Mouse (Mus musculus) olfactory bulb, adult 2 months (tissue): ENCODE data around the gene Majin. TPM values are rescaled to one million over a fixed set of nuclear protein-coding genes. Genes with fewer than 3 reads are reported as not detected.

Experiments
- H3K27ac ChIP-seq: fragments of 200-500 bp; 2 replicates; pipeline ENCODE4 v1.5.1; 2012; ENCODE audit warnings: low read depth, low read length; ENCODE audit not compliant: insufficient read depth
- H3K4me1 ChIP-seq: fragments of 200-500 bp; 2 replicates; pipeline ENCODE4 v1.6.1; 2012; ENCODE audit warnings: low read length; ENCODE audit not compliant: control insufficient read depth, insufficient read depth
- H3K4me3 ChIP-seq: fragments of 200-500 bp; 2 replicates; pipeline ENCODE4 v1.5.1; 2012; ENCODE audit warnings: mild to moderate bottlenecking, low read depth, low read length, moderate library complexity; ENCODE audit not compliant: insufficient read depth
- CTCF ChIP-seq: fragments of 200-500 bp; IDR thresholded peaks from 2 replicates; pipeline ENCODE4 v1.5.1; 2012; ENCODE audit warnings: low read depth, mild to moderate bottlenecking, low read length, moderate library complexity; ENCODE audit not compliant: insufficient read depth
- POLR2A ChIP-seq: fragments of 200-500 bp; IDR thresholded peaks from 2 replicates; pipeline ENCODE4 v1.6.1; 2012; ENCODE audit warnings: mild to moderate bottlenecking, low read depth, low read length, moderate library complexity; ENCODE audit not compliant: insufficient read depth
- WGBS: fragments of 180-500 bp; shearing (Covaris S2); methylation state at CpG from one replicate; pipeline ENCODE4 v1.1.7; 2018; 5-methylcytosine and 5-hydroxymethylcytosine counted together
- polyA plus RNA-seq: library from polyadenylated mRNA; stranded (reverse); fragments of >200 nt; gene quantifications from 2 replicates; pipeline ENCODE4 v1.2.4, GENCODE M21; 2012; ENCODE audit warnings: low replicate concordance; ENCODE audit not compliant: missing spikeins, insufficient read depth, insufficient read length

Majin gene
- polyA plus RNA-seq, 1 experiment: not detected

DNA sequence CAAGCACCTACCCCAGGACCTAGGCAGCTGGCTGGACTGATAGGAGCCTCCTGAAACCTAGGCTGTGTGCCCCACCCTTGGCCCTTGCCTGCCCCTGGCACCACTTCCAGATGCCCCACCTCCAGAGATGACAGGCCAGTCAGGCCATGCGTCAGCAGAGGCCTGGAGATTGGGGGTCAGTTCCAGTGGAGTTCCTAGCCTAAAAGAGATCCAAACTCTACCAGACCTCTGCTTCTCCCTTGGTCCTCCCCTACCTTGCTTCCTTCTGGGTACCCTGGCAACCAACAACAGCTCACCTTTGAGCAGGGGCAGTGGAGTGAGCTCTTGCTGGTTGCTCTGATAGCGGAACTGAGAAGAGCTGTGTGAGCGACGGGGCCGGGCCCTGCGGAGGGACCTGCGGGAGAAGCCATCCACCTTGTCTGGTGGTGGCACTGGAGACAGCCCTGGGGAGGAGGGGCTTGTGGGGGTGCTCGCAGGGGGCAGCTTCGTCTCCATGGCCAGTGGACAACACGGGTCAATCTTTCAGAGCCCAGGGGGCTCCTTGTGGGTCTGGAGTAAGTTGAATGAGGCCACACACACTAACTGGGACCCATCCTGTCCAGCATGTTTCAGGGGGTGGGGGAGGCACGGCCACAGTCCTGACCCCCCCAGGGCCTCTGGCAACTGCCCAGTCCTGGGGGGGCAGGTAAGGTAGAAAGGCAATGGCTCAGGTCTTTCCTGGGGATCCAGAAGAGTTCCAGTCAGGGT is 50.3 kb downstream of the Majin start:
- no peak for TF ChIP-seq CTCF
- no peak for TF ChIP-seq POLR2A
- H3K4me3 ChIP-seq: peak overlapping the region; percentile 77
- 68% methylated on average over 11 of the region's 11 CpGs for WGBS
- H3K27ac ChIP-seq: no peak overlapping the region
- H3K4me1 ChIP-seq: peaks cover 25% of the 10 kb centered on the region

DNA sequence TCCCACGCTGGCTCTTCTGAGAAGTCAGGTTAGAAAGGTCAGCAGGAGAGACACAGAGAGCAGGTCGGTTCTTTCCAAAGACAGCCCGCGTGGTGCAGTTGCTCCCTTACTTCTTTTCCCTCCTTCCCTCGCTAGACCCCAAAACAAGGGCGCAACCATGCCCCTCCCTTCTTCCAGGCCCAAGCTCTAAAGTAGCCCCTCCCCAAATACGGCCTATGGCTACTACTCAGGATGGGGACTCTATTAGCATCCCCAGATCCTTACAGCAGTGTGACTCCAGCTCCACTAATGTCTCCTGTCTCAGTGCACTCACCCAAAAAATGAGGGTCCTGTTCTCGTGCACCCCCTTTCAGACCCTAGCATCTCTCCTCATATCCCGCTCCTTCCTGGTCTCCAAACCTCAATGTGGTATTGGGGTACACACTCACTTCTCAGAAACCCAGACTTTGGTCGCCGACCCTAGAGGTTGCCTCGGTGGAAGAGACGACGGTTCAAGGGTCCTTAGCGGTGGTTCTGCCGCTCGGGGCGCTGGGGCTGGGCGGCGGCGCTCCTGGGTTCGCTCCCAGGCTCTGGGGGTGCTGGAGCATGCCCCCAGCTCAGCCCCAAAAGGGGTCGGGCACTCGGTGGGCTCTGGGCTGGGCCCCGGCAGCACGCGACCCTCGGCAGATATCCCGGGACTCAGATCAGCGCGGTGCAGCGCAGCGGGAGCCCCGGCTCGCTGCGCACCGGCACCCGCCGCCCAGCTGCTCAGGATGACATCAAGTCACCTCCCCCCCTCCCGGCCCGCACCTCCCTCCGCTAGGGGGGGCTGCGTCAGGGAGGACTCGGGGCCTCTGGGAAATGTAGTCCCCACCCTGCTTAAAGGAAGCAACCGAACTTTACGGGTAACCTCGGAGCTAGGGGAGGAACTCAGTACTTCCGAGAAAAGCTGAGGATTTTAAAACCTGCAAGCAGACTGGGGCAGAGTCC is 51.2 kb downstream of the Majin start, which contains the start of gene Ppp2r5b:
Ppp2r5b (minus strand) TSS at position 789 of the 969 bp plus-strand sequence.
- peak within 1 kb of the TSS; percentile 99 for H3K27ac ChIP-seq
- H3K4me1 ChIP-seq: peaks cover 25% of the 10 kb centered on the region
- H3K4me3 ChIP-seq: peak within 1 kb of the TSS; percentile 77
- no peak for TF ChIP-seq CTCF
- TF ChIP-seq POLR2A: peak; percentile 65; the same call in 1 of the 2 replicates
- WGBS: 1% methylated on average over 48 of the region's 48 CpGs

DNA sequence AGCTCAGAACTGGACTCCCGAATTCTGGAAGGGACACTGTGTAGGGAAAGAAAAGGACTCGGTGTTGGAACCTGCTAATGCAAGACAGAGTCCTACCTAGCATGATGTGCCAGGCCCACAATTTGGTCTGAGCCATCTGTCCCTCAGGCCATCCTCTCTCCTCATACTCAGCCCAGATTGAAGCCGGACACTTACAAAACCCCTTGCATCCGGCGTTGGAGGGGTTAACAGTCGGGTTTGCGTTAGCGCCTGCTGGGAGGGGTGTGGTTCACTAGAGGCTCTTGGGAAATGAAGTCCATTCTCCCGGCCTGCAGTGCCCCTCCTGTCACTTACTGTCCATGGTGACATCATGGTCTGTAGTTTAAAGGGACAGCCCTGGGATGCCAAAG is 51.9 kb downstream of the Majin start:
- TF ChIP-seq CTCF (no peak), POLR2A (no peak)

DNA sequence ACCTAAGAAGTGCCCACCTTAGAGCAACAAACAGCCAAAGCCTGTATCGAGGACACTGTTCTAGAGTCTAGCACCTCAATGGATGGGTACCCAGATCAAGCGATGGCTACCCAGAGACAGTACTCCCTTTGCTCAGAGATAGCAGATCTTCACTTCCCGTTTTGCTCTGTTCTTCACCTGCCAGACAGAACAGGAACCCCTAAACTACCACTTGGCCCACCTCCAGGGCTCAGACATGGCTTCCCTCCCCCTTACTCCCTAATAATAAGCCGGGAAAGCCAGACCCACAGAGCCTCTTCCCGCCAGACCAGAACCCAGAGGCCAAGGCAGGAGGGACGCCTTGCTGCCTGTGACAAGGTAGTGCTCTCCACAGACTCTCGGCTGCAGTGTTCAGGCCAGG is 52.7 kb downstream of the Majin start:
- 67% methylated on average over 7 of the region's 7 CpGs for WGBS
- Histone ChIP-seq H3K4me1 (peaks cover 25% of the 10 kb centered on the region), H3K4me3 (no peak overlapping the region), H3K27ac (no peak overlapping the region)
- TF ChIP-seq CTCF (no peak), POLR2A (no peak)

More for the DNA sequence above, 51.9 kb downstream of the Majin start:
- peak overlapping the region; percentile 99 for H3K27ac ChIP-seq
- H3K4me3 ChIP-seq: peak overlapping the region; percentile 77
- WGBS: 0% methylated on average over 9 of the region's 9 CpGs
- H3K4me1 ChIP-seq: peaks cover 25% of the 10 kb centered on the region

DNA sequence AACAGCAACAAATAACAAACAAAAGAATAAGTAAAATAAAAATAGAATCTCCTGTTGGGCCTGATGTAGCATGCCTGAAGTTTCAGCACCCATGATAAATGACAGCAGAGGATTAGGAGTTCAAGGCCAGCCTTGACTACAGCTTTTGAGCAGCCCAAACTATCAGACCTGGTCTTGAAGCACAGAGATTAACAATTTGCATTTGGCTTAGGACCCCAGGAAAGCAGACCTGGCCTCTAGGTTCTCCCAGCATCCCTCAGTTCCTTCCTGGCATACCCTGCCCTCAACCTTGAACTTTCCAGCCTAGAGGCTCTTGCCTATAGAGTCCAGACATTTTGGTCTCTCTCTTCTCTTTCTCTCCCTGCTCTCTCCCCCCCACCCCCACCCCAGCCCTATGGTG is 54.6 kb downstream of the Majin start:
- TF ChIP-seq POLR2A: no peak
- no peak overlapping the region for H3K27ac ChIP-seq

DNA sequence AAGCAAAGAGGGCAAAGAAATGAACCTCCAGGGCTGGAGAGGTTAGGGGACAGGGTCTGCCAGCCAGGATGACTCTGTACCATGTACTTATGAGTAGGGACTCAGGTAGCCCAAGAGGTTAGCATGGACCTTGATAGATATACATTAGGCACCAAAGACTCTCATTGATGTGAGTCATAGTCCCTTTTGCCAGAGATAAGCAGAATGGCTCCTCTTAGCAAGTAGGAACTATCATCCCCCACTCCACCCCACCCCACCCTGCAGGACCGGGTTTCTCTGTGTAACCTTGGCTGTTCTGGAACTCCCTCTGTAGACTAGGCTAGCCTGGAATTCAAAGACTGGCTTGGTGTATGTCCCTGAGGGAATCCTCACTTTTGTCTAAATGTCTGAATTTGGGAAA is 55.9 kb downstream of the Majin start:
- Histone ChIP-seq H3K27ac (no peak overlapping the region), H3K4me1 (peaks cover 14% of the 10 kb centered on the region), H3K4me3 (no peak overlapping the region)
- no peak for TF ChIP-seq CTCF
- TF ChIP-seq POLR2A: no peak
- WGBS: 68% methylated on average over 1 of the region's 1 CpGs

More for the DNA sequence above, 54.6 kb downstream of the Majin start:
- Histone ChIP-seq H3K4me1 (peaks cover 27% of the 10 kb centered on the region), H3K4me3 (no peak overlapping the region)

DNA sequence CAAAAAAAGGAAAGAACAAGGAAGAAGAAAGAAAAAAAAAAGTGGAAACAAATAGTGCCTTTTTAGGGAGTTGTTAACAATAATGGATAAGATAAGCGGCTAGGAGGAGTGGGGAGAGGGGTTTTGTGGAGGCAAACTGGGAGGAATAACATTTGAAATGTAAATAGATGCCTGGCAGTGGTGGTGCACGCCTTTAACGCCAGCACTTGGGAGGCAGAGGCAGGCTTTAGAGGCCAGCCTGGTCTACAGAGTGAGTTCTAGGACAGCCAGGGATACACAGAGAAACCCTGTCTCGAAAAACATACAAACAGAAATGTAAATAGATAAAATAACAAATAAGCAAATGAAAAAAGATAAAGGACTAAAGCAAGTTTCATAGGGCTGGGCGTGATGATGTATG is 56.5 kb downstream of the Majin start:
- Histone ChIP-seq H3K4me3 (no peak overlapping the region), H3K27ac (no peak overlapping the region), H3K4me1 (peaks cover 14% of the 10 kb centered on the region)
- 37% methylated on average over 5 of the region's 5 CpGs for WGBS
- TF ChIP-seq POLR2A (no peak), CTCF (no peak)

DNA sequence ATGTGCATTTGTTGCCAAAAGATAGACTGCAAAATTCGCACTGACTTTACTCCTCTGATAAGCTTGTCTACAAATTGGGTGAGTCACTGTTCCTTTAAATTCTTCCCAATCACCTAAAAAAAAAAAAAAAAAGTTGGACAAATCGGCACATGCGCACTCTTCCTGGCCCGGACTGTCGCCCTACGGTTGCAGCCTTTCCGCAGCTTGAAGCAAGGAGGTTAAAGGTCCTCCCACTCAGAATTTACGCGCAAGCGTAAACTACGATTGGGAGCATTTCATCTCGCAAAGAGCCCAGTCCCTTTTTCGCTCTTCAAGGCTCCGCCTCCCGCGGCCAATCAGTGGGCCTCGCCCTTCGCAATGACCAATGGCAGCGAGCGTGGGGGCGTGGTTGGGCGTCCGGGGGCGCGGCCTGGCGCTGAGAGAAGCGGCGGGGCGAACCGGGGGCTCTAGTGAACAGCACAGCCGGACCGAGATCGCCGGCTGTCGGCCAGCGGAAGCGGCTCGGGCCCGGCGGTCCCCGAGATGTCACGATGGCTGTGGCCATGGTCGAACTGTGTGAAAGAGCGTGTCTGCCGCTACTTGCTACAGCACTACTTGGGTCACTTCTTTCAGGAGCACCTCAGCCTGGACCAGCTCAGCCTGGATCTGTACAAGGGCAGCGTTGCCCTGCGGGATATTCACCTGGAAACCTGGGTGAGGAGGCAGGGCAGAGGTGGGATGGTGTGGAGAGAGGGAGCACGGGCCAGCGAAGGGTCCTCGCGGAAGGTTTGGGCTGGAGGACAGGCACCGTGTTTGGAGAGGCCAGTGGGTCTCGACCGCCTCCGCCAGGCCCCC is 57.3 kb downstream of the Majin start, which contains the start of gene Atg2a:
Atg2a (plus strand) TSS at position 395 of the 834 bp plus-strand sequence.
- Histone ChIP-seq H3K4me3 (peak within 1 kb of the TSS; percentile 70), H3K4me1 (peaks cover 10% of the 10 kb centered on the region), H3K27ac (0 out of 2 replicates have a peak within 1 kb of the TSS, but pooled peaks have one; percentile 7)
- under 1% methylated on average over 55 of the region's 55 CpGs for WGBS
- TF ChIP-seq CTCF (peak; percentile 30; the same call in 1 of the 2 replicates), POLR2A (peak; percentile 85)
